Mouse (Mus musculus) ES-Bruce4 (cell line): ENCODE results near the gene Slc25a47.

ENCODE experiments used
- CTCF ChIP-seq: IDR thresholded peaks from one replicate; pipeline ENCODE4 v1.8.1; 2011; ENCODE audit warnings: low read depth, low read length
- EP300 ChIP-seq: IDR thresholded peaks from 2 replicates; pipeline ENCODE4 v1.6.1; 2011; ENCODE audit warnings: low read depth, low read length; ENCODE audit not compliant: insufficient read depth
- POLR2A ChIP-seq: IDR thresholded peaks from one replicate; pipeline ENCODE4 v1.8.1; 2011; ENCODE audit warnings: low read length; ENCODE audit not compliant: insufficient read depth

- TF ChIP-seq POLR2A = no peak
- no peak for TF ChIP-seq CTCF
- TF ChIP-seq EP300 = no peak
These were observed 22.6 kb downstream of the Slc25a47 start for GRCm38 (mm10) chr12:108858486-108858885.
